In genomic region chr3:119333335-119334305, GRCm38 (mm10) we compare ENCODE assay signal across 13 mouse cellular contexts.
DNase-seq lines count a peak whose midpoint lies in the region; ATAC-seq and TF ChIP-seq lines count a peak whose summit lies in the region.
"Had no signal": no experiment of that assay in that cellular context is flagged by ENCODE, and none has a peak within 500 bp of the region (broad histone marks: within the 10 kb centered on the region; RNA-seq: fewer than 3 reads in every experiment).

No protein-coding gene starts in this region.

- H3K9me3 ChIP-seq in lung, embryonic 14.5 days (ENCODE audit: low read depth, low read length): no peaks in the 10 kb centered on the region
- no peaks in the 10 kb centered on the region for H3K9me3 ChIP-seq in lung, postnatal 0 days (ENCODE audit: low read length)
- H3K9me3 ChIP-seq: hindbrain, embryonic 15.5 days; liver, embryonic 12.5 days; neural tube, embryonic 12.5 days had no signal

- intact Hi-C loops in heart, postnatal 14 days (cut with DNase I): no loop called here

- H3K36me3 ChIP-seq in lung, embryonic 14.5 days (ENCODE audit: insufficient read depth): no peaks in the 10 kb centered on the region
- no peaks in the 10 kb centered on the region for H3K36me3 ChIP-seq in lung, postnatal 0 days (ENCODE audit: insufficient read depth, low read length)
- H3K36me3 ChIP-seq: hindbrain, embryonic 15.5 days; liver, embryonic 12.5 days; neural tube, embryonic 12.5 days had no signal

- no peak overlapping the region for H3K4me3 ChIP-seq in lung, embryonic 14.5 days (ENCODE audit: low read depth, low read length)
- no peak overlapping the region for H3K4me3 ChIP-seq in lung, postnatal 0 days (ENCODE audit: low read depth, low read length)
- H3K4me3 ChIP-seq: hindbrain, embryonic 15.5 days; liver, embryonic 12.5 days; neural tube, embryonic 12.5 days had no signal

- 50% methylated on average over 7 of the region's 7 CpGs for WGBS in lung, embryonic 14.5 days
- WGBS in lung, postnatal 0 days: 47% methylated on average over 7 of the region's 7 CpGs

- no peak overlapping the region for H3K4me2 ChIP-seq in lung, embryonic 14.5 days
- H3K4me2 ChIP-seq in lung, postnatal 0 days (replicated peaks; ENCODE audit: low read depth, low read length): no peak overlapping the region
- H3K4me2 ChIP-seq: hindbrain, embryonic 15.5 days; liver, embryonic 12.5 days; neural tube, embryonic 12.5 days had no signal

- H3K9ac ChIP-seq in lung, embryonic 14.5 days: no peak overlapping the region
- no peak overlapping the region for H3K9ac ChIP-seq in lung, postnatal 0 days (replicated peaks; ENCODE audit: low read depth)
- H3K9ac ChIP-seq: hindbrain, embryonic 15.5 days; liver, embryonic 12.5 days; neural tube, embryonic 12.5 days had no signal

- H3K27ac ChIP-seq in lung, embryonic 14.5 days (ENCODE audit: low read depth): no peak overlapping the region
- no peak overlapping the region for H3K27ac ChIP-seq in lung, postnatal 0 days (ENCODE audit: low read length)
- H3K27ac ChIP-seq: hindbrain, embryonic 15.5 days; liver, embryonic 12.5 days; macrophage; neural tube, embryonic 12.5 days had no signal

- no peaks in the 10 kb centered on the region for H3K27me3 ChIP-seq in lung, embryonic 14.5 days (ENCODE audit: insufficient read depth, low read length)
- H3K27me3 ChIP-seq in lung, postnatal 0 days (replicated peaks; ENCODE audit: insufficient read depth, low read length): no peaks in the 10 kb centered on the region
- H3K27me3 ChIP-seq: hindbrain, embryonic 15.5 days; liver, embryonic 12.5 days; neural tube, embryonic 12.5 days had no signal

- peak; percentile 21 to 48 for DNase-seq in cerebellum, postnatal 14 days
- DNase-seq in cerebellum, adult 9-11 months: no peak
- peak; percentile 8 for DNase-seq in lung, embryonic 14.5 days
- no peak for DNase-seq in lung, postnatal 0 days (ENCODE audit: low spot score)
- peak; percentile 3 to 4 for DNase-seq in heart, postnatal 14 days
- peak; percentile 25 for DNase-seq in right cerebral cortex, postnatal 14 days
- DNase-seq in liver: no peak
- no peak for DNase-seq in adrenal gland, adult 8-10 months
- DNase-seq: adrenal gland, postnatal 10 days had no signal

- TF ChIP-seq EP300 in lung, postnatal 0 days (IDR thresholded peaks at IDR 0.05): no peak

- no peak for TF ChIP-seq CTCF in lung, embryonic 14.5 days (IDR thresholded peaks at IDR 0.05; ENCODE audit: low read depth)
- TF ChIP-seq CTCF in lung, postnatal 0 days (IDR thresholded peaks at IDR 0.05): no peak

- no peaks in the 10 kb centered on the region for H3K4me1 ChIP-seq in lung, embryonic 14.5 days (ENCODE audit: insufficient read depth)
- no peaks in the 10 kb centered on the region for H3K4me1 ChIP-seq in lung, postnatal 0 days (ENCODE audit: insufficient read depth, low read depth, low read length)
- H3K4me1 ChIP-seq: liver, embryonic 12.5 days; neural tube, embryonic 12.5 days had no signal

- ATAC-seq in lung, embryonic 14.5 days (ENCODE audit: insufficient read depth): no peak
- no peak for ATAC-seq in lung, postnatal 0 days
- ATAC-seq: liver, embryonic 12.5 days had no signal

Comparison
In these comparisons a context has a peak if more than half of its experiments do, and no peak if none do; other contexts are left out.
1. DNase-seq: peak in cerebellum, postnatal 14 days (2 of 2), lung, embryonic 14.5 days (single experiment), heart, postnatal 14 days (2 of 2) and right cerebral cortex, postnatal 14 days (single experiment); none in cerebellum, adult 9-11 months (single experiment), lung, postnatal 0 days (single experiment), liver (single experiment) and adrenal gland, adult 8-10 months (single experiment).